Mouse (Mus musculus) kidney, embryonic 15.5 days (tissue): ENCODE measurements around the gene Lss. TPM values are rescaled to one million over a fixed set of nuclear protein-coding genes. Genes with fewer than 3 reads are reported as not detected.

Experiments used
- ATAC-seq: fragments of 200-750 bp; cut with Nextera tagmentation; replicated peaks from 2 replicates; pipeline ENCODE4 v1.8.0; 2017; ENCODE audit warnings: moderate TSS enrichment; ENCODE audit not compliant: low FRiP score
- H3K27ac ChIP-seq: fragments of 300-500 bp; sonication (generic); 2 replicates; pipeline ENCODE4 v1.5.1; 2015; ENCODE audit warnings: mild to moderate bottlenecking, inconsistent platforms
- H3K27me3 ChIP-seq: fragments of 300-500 bp; sonication (generic); 2 replicates; pipeline ENCODE4 v1.6.1; 2015; ENCODE audit warnings: inconsistent platforms
- H3K36me3 ChIP-seq: fragments of 300-500 bp; sonication (generic); 2 replicates; pipeline ENCODE4 v1.6.1; 2015; ENCODE audit warnings: inconsistent platforms
- H3K4me1 ChIP-seq: fragments of 300-500 bp; sonication (generic); 2 replicates; pipeline ENCODE4 v1.6.1; 2015; ENCODE audit warnings: inconsistent platforms
- H3K4me2 ChIP-seq: fragments of 300-500 bp; sonication (generic); 2 replicates; pipeline ENCODE4 v1.6.1; 2015; ENCODE audit warnings: moderate library complexity, mild to moderate bottlenecking, inconsistent platforms
- H3K4me3 ChIP-seq: fragments of 300-500 bp; sonication (generic); replicated peaks from 2 replicates; pipeline ENCODE4 v1.5.1; 2015; ENCODE audit warnings: mild to moderate bottlenecking, inconsistent platforms
- H3K9ac ChIP-seq: fragments of 300-500 bp; sonication (generic); 2 replicates; pipeline ENCODE4 v1.6.1; 2015; ENCODE audit warnings: mild to moderate bottlenecking, inconsistent platforms
- H3K9me3 ChIP-seq: fragments of 300-500 bp; sonication (generic); replicated peaks from 2 replicates; pipeline ENCODE4 v1.6.1; 2016; ENCODE audit warnings: inconsistent platforms
- WGBS: fragments of 180-500 bp; shearing (Covaris S2); methylation state at CpG from one replicate; pipeline ENCODE4 v1.1.7; 2015; ENCODE audit warnings: mixed read lengths; 5-methylcytosine and 5-hydroxymethylcytosine counted together
- polyA plus RNA-seq: library from polyadenylated mRNA; unstranded; fragments of >200 nt; fragmentation: Nextera tagmentation; extraction: Ambion mirVana; gene quantifications from 2 replicates; pipeline ENCODE4 v1.2.1, GENCODE M21; 2015

The Lss gene
- polyA plus RNA-seq, 1 experiment from 2014 or later: 27.4 TPM

DNA sequence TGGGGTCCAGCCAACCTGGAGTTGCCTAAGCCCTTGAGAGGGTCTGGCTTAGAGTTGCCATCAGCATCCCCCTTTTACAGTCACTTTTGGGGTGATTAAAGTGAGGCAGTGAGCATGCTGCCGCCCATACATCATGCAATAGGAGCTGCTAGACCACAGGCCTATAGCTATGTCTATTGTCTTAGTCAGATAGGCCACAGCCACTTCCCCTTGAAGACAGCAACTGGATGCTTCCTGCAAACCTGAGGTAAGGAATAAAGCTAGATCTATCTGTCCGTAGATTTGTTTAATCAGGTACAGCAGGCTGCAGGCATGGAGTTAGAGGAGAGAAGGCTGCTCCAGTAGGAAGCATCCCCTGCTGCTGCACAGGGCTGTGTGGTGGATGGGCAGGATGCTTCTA lies 39.7 kb downstream of the Lss start:
- Histone ChIP-seq H3K9me3 (no peaks in the 10 kb centered on the region), H3K36me3 (no peaks in the 10 kb centered on the region), H3K4me3 (no peak overlapping the region), H3K27ac (no peak overlapping the region), H3K4me1 (no peaks in the 10 kb centered on the region), H3K9ac (no peak overlapping the region), H3K4me2 (no peak overlapping the region), H3K27me3 (no peaks in the 10 kb centered on the region)
- ATAC-seq: no peak
- 74% methylated on average over 2 of the region's 2 CpGs for WGBS

DNA sequence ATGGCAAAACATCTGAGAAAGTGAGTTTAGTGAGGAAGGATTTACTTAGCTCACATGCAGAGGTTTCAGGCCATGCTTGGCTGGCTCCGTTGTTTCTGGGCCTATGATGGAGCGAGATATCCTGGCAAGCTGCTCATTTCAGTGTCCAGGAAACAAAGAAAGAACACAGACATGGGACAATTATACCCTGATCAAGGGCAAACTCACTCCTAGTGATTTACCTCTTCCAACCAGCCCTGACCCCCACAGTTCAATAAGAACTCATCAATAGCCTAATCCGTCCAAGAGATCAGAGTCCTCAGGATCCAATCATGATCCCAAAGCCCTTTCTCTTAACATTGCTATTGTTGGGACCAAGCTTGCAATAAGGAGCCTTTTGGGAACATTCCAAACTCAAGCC lies 40.8 kb downstream of the Lss start:
- ATAC-seq: no peak
- Histone ChIP-seq H3K4me2 (no peak overlapping the region), H3K9ac (no peak overlapping the region), H3K36me3 (no peaks in the 10 kb centered on the region), H3K27me3 (no peaks in the 10 kb centered on the region), H3K9me3 (no peaks in the 10 kb centered on the region), H3K4me1 (no peaks in the 10 kb centered on the region), H3K27ac (no peak overlapping the region), H3K4me3 (no peak overlapping the region)
- 76% methylated on average over 3 of the region's 3 CpGs for WGBS

DNA sequence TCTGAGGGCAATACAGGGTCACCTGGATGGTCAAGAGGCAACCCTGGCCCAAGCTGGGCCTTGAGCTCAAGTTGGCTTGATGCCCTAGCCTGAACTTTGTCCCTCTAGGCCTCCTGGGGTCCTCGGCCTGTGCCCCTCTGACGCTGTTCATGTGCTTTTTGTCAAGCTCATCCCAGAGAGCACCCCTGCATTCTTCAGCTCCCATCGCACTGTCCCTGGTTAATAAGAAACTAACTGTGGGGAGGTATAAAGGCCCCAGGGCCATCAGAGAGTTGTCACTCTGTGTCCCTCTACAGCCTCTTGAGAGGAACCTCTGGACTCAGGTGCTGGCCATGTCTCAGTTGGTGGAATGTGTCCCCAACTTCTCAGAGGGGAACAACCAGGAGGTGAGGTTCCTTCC lies 44.0 kb downstream of the Lss start, which contains the start of gene Ftcd:
TSS of gene Ftcd (plus strand) at position 275 of the 400 bp plus-strand sequence.
- Histone ChIP-seq H3K36me3 (no peaks in the 10 kb centered on the region), H3K27me3 (no peaks in the 10 kb centered on the region), H3K4me1 (no peaks in the 10 kb centered on the region), H3K27ac (no peak within 1 kb of the TSS), H3K9ac (no peak within 1 kb of the TSS), H3K4me3 (no peak within 1 kb of the TSS), H3K4me2 (no peak within 1 kb of the TSS), H3K9me3 (no peaks in the 10 kb centered on the region)
- 90% methylated on average over 3 of the region's 3 CpGs for WGBS
- no peak for ATAC-seq

DNA sequence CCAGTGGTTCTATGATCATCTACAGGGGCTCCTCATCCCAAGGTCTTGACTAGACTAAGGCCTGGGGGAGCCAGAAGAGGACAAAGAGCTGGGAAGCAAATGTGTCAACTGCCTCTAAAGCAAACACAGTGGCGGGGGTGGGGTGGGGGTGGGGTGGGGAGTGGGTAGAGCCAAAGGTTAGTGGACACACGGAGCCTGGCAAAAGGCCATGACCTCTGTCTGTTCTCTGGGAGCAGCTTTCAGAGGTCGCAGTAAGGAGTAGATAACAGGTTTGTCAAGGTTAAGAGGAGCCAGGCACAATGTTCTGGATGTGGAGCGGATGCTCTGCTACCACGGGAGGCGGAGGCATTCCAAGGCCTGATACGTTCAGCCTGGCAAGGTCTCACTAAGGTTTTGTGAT lies 45.5 kb downstream of the Lss start:
- Histone ChIP-seq H3K4me2 (no peak overlapping the region), H3K36me3 (no peaks in the 10 kb centered on the region), H3K4me1 (no peaks in the 10 kb centered on the region), H3K9me3 (no peaks in the 10 kb centered on the region), H3K27me3 (no peaks in the 10 kb centered on the region), H3K4me3 (no peak overlapping the region), H3K27ac (no peak overlapping the region), H3K9ac (no peak overlapping the region)
- ATAC-seq: no peak
- 74% methylated on average over 7 of the region's 7 CpGs for WGBS

DNA sequence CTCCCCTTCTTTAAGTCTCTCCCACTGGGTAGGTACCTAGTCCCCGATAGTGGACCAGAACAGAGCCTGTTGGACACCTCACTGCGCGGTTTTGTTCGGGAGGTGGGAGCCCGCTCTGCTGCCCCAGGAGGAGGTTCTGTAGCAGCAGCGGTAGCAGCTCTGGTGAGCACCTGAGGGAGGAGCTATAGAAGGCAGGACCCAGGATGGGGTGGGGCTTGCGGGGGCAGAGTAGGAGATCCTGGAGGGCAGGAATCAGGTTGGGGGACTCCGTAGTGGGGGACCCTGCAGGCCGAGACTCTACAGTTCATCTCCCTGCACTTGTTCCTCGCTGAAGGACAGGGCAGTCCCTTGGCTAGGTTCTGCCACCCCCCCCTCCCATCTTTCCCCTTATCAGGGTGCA lies 52.8 kb downstream of the Lss start:
- peak; percentile 49; the same call in 1 of the 2 replicates for ATAC-seq
- H3K4me3 ChIP-seq: peak overlapping the region; percentile 28
- H3K36me3 ChIP-seq: no peaks in the 10 kb centered on the region
- WGBS: 12% methylated on average over 10 of the region's 10 CpGs
- no peak overlapping the region for H3K9ac ChIP-seq
- no peak overlapping the region for H3K27ac ChIP-seq
- H3K4me1 ChIP-seq: peaks cover 7% of the 10 kb centered on the region; the same call in 1 of the 2 replicates
- H3K27me3 ChIP-seq: peaks cover 13% of the 10 kb centered on the region; the same call in 1 of the 2 replicates
- H3K4me2 ChIP-seq: peak overlapping the region; percentile 56
- H3K9me3 ChIP-seq: no peaks in the 10 kb centered on the region

DNA sequence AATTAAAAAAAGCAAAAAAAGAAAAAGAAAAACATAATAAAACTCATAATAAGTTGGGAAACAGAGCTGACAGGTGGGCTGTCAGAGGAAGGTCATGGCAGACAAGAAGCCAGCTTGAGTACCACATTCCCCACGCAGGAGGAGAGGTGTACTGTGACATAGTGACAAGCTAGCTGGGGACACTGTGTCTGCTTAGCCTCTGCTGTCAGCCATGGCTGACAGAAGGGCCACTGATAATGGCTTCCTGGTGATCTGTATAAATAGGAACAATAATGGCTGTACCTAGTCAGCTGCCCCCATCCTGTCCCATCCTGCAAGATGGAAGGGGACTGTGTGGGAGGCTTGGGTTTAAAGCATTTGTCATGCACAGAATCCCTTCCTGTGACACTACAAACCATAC lies 54.8 kb downstream of the Lss start:
- peaks cover 13% of the 10 kb centered on the region; the same call in 1 of the 2 replicates for H3K27me3 ChIP-seq
- H3K9ac ChIP-seq: no peak overlapping the region
- no peak for ATAC-seq
- no peak overlapping the region for H3K4me2 ChIP-seq
- H3K9me3 ChIP-seq: no peaks in the 10 kb centered on the region
- no peaks in the 10 kb centered on the region for H3K36me3 ChIP-seq
- WGBS: 44% methylated on average over 1 of the region's 1 CpGs
- no peak overlapping the region for H3K4me3 ChIP-seq
- no peak overlapping the region for H3K27ac ChIP-seq
- peaks cover 7% of the 10 kb centered on the region; the same call in 1 of the 2 replicates for H3K4me1 ChIP-seq

DNA sequence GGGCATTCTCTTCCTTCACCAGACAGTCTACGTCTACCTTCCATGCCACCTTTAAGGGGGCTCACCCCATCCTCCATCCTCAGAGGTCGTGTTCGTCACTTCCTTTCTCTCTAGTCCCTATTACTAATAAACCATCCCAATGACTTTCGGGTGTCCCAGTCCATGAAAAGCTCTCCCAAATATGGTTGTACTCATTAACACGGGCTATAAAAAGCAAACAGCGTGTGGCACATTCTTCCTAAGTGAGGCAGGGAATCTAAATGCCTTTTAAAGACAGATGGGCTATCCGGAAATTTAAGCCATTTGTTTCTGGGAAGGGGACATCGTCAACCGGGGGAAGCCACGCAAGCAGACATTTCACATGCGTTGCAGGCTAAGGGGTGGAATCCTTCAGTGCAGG lies 58.8 kb downstream of the Lss start:
- no peak overlapping the region for H3K4me3 ChIP-seq
- H3K4me1 ChIP-seq: no peaks in the 10 kb centered on the region
- ATAC-seq: no peak
- no peak overlapping the region for H3K27ac ChIP-seq
- no peak overlapping the region for H3K4me2 ChIP-seq
- H3K36me3 ChIP-seq: no peaks in the 10 kb centered on the region
- WGBS: 46% methylated on average over 11 of the region's 11 CpGs
- no peaks in the 10 kb centered on the region for H3K9me3 ChIP-seq
- H3K27me3 ChIP-seq: no peaks in the 10 kb centered on the region
- no peak overlapping the region for H3K9ac ChIP-seq

DNA sequence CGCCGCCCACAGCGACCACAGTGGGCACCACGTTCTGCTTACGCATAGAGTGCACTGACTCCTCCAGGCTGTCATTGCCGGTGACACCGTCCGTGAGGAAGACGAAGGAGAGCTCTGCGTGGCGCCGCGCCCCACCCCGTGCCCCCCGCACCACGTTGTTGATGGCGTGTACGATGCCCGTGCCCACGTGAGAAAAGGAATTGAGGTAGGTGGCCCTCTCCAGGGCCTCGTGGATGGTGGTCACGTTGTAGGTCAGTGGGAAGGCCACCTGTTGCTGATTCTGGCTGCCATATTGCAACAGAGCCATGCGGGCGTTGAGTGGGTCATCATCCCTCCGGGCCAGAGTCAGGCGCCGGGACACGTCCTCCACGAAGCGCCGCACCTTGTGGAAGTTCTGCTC lies 65.0 kb downstream of the Lss start:
- Histone ChIP-seq H3K4me2 (no peak overlapping the region), H3K4me1 (no peaks in the 10 kb centered on the region), H3K27ac (no peak overlapping the region), H3K9me3 (no peaks in the 10 kb centered on the region), H3K4me3 (no peak overlapping the region), H3K27me3 (no peaks in the 10 kb centered on the region), H3K36me3 (no peaks in the 10 kb centered on the region), H3K9ac (no peak overlapping the region)
- ATAC-seq: no peak
- 94% methylated on average over 31 of the region's 31 CpGs for WGBS

DNA sequence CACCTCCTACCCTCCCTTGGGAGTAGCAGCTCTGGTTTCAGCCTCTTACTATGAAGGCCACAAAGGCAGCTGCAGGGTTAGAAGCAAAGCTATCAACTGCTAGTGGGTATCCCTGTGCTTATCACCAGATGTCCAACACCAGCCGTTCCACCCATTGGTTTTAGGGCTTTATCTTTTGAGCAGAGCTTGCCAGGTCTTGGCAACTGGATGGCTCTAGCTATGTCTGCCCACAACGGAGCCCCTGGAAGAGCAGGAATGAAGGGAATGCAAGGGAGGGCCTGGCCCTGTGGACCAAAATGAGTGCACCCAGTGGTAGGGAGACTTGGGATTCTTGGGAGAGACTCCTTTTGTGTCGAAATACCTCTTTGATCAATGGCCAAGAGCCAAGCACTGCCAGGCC lies 71.3 kb downstream of the Lss start:
- no peak overlapping the region for H3K4me2 ChIP-seq
- no peaks in the 10 kb centered on the region for H3K4me1 ChIP-seq
- no peak for ATAC-seq
- peaks cover 18% of the 10 kb centered on the region; the same call in 1 of the 2 replicates for H3K36me3 ChIP-seq
- H3K4me3 ChIP-seq: no peak overlapping the region
- no peak overlapping the region for H3K9ac ChIP-seq
- H3K27me3 ChIP-seq: no peaks in the 10 kb centered on the region
- H3K9me3 ChIP-seq: no peaks in the 10 kb centered on the region
- no peak overlapping the region for H3K27ac ChIP-seq
- WGBS: 79% methylated on average over 3 of the region's 3 CpGs

Other genes starting within 250 kb of the Lss start
- 9.7 and 11.3 TPM in 2 replicates for gene Dip2a, start 186.3 kb upstream of the Lss start, polyA plus RNA-seq
- gene AC141477.1, start 91.1 kb upstream of the Lss start, polyA plus RNA-seq: not detected in 2 replicates
- 13.4 and 16.9 TPM in 2 replicates for gene Pcnt, start 88.8 kb upstream of the Lss start, polyA plus RNA-seq
- gene 2610028H24Rik, start 82.5 kb upstream of the Lss start, polyA plus RNA-seq: not detected in 2 replicates
- gene Mcm3ap, start 62.7 kb upstream of the Lss start, polyA plus RNA-seq: 50.9 and 52.1 TPM in 2 replicates
- gene Ybey, start 62.5 kb upstream of the Lss start, polyA plus RNA-seq: 7.5 and 7.8 TPM in 2 replicates
- not detected in 2 replicates for gene Spatc1l, start 30.7 kb downstream of the Lss start, polyA plus RNA-seq
- gene Ftcd, start 44.1 kb downstream of the Lss start, polyA plus RNA-seq: 0.66 and 0.97 TPM in 2 replicates
- gene Col6a2, start 92.0 kb downstream of the Lss start, polyA plus RNA-seq: 61.9 and 88.8 TPM in 2 replicates
- gene Col6a1, start 194.6 kb downstream of the Lss start, polyA plus RNA-seq: 75.3 and 112 TPM in 2 replicates